Mouse (Mus musculus) midbrain, embryonic 16.5 days (tissue): ENCODE results near the gene Noxa1. TPM values are rescaled to one million over a fixed set of nuclear protein-coding genes. Genes with fewer than 3 reads are reported as not detected.

ENCODE experiments used
- ATAC-seq: fragments of 200-750 bp; cut with Nextera tagmentation; 2 replicates; pipeline ENCODE4 v1.8.0; 2017; ENCODE audit warnings: moderate TSS enrichment
- H3K27ac ChIP-seq: fragments of 300-500 bp; sonication (generic); 2 replicates; pipeline ENCODE4 v1.5.1; 2014; ENCODE audit warnings: mild to moderate bottlenecking, low read length, mixed read lengths
- H3K27me3 ChIP-seq: fragments of 300-500 bp; sonication (generic); 2 replicates; pipeline ENCODE4 v1.6.1; 2014; ENCODE audit warnings: low read depth, low read length, mixed read lengths; ENCODE audit not compliant: control insufficient read depth, insufficient read depth
- H3K36me3 ChIP-seq: fragments of 300-500 bp; sonication (generic); 2 replicates; pipeline ENCODE4 v1.6.1; 2014; ENCODE audit warnings: mild to moderate bottlenecking, low read length, moderate library complexity, mixed read lengths; ENCODE audit not compliant: control insufficient read depth, insufficient read depth
- H3K4me1 ChIP-seq: fragments of 300-500 bp; sonication (generic); 2 replicates; pipeline ENCODE4 v1.6.1; 2014; ENCODE audit warnings: mild to moderate bottlenecking, low read length, mixed read lengths; ENCODE audit not compliant: control insufficient read depth, insufficient read depth
- H3K4me2 ChIP-seq: fragments of 300-500 bp; sonication (generic); 2 replicates; pipeline ENCODE4 v1.6.1; 2014; ENCODE audit warnings: mild to moderate bottlenecking, low read length, mixed read lengths
- H3K4me3 ChIP-seq: fragments of 300-500 bp; sonication (generic); 2 replicates; pipeline ENCODE4 v1.5.1; 2014; ENCODE audit warnings: low read depth, mild to moderate bottlenecking, low read length, moderate library complexity, mixed read lengths
- H3K9ac ChIP-seq: fragments of 300-500 bp; sonication (generic); 2 replicates; pipeline ENCODE4 v1.6.1; 2014; ENCODE audit warnings: low read depth, low read length, mixed read lengths
- H3K9me3 ChIP-seq: fragments of 300-500 bp; sonication (generic); replicated peaks from 2 replicates; pipeline ENCODE4 v1.6.1; 2014; ENCODE audit warnings: mild to moderate bottlenecking, low read length, mixed read lengths; ENCODE audit not compliant: control insufficient read depth, poor library complexity, severe bottlenecking
- WGBS: fragments of 180-500 bp; shearing (Covaris S2); extraction: QIAGEN DNeasy Blood & Tissue Kit; methylation state at CpG from one replicate; pipeline ENCODE4 v1.1.7; 2014; 5-methylcytosine and 5-hydroxymethylcytosine counted together
- microRNA-seq: library from miRNA; unstranded; fragments of <30 nt; microRNA quantifications from one replicate; pipeline ENCODE4, GENCODE M21; 2017
- polyA plus RNA-seq: library from polyadenylated mRNA; unstranded; fragments of >200 nt; fragmentation: Nextera tagmentation; extraction: Ambion mirVana; gene quantifications from 2 replicates; pipeline ENCODE4 v1.2.1, GENCODE M21; 2015

Gene Noxa1
- polyA plus RNA-seq, 1 experiment from 2014 or later: not detected

DNA sequence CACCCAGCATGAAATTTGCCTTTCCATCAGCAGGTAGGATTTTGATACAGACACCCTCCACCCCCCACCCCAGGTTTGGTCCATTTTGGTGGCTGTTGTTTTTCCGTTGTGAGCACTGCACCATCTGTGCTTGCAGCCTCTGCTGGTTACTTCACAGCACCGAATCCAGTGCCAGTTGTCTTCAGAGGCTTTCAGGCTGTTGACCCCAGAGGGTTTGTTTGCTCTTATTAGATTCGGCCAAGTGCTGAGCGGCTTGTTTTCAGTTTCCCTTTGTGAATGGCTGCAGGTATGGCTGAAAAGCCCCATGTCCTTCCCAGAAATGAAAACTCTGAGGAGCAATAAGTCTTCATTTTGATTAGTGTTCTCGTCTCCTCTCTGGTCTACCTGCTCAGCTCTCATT is 54.9 kb downstream of the Noxa1 start:
- WGBS: 85% methylated on average over 5 of the region's 5 CpGs
- H3K4me1 ChIP-seq: no peaks in the 10 kb centered on the region
- no peaks in the 10 kb centered on the region for H3K27me3 ChIP-seq
- H3K9ac ChIP-seq: no peak overlapping the region
- no peak overlapping the region for H3K27ac ChIP-seq
- no peak overlapping the region for H3K4me3 ChIP-seq
- H3K4me2 ChIP-seq: no peak overlapping the region
- H3K36me3 ChIP-seq: no peaks in the 10 kb centered on the region
- H3K9me3 ChIP-seq: no peaks in the 10 kb centered on the region
- no peak for ATAC-seq

Small RNAs within 50 kb of the gene (microRNA-seq; reads per million reads assigned to microRNA genes)
- gene Gm24328: not detected
- gene Mir7664: not detected

Other genes starting within 250 kb of the Noxa1 start
- gene Ehmt1, start 175.5 kb downstream of the Noxa1 start, polyA plus RNA-seq: 90.7 and 104 TPM in 2 replicates
- gene Arrdc1, start 159.9 kb downstream of the Noxa1 start, polyA plus RNA-seq: 40.6 and 43.7 TPM in 2 replicates
- 18.7 and 21.3 TPM in 2 replicates for gene Zmynd19, start 145.4 kb downstream of the Noxa1 start, polyA plus RNA-seq
- 38.3 and 41.9 TPM in 2 replicates for gene Dph7, start 132.7 kb downstream of the Noxa1 start, polyA plus RNA-seq
- 147 and 154 TPM in 2 replicates for gene Mrpl41, start 120.1 kb downstream of the Noxa1 start, polyA plus RNA-seq
- gene Pnpla7, start 119.1 kb downstream of the Noxa1 start, polyA plus RNA-seq: 2.8 and 3.8 TPM in 2 replicates
- 176 and 188 TPM in 2 replicates for gene Nsmf, start 40.8 kb downstream of the Noxa1 start, polyA plus RNA-seq
- gene Entpd8, start 14.8 kb downstream of the Noxa1 start, polyA plus RNA-seq: not detected in 2 replicates
- 13.1 and 15.0 TPM in 2 replicates for gene Nrarp, start 85.6 kb upstream of the Noxa1 start, polyA plus RNA-seq
- gene Tor4a, start 101.7 kb upstream of the Noxa1 start, polyA plus RNA-seq: 1.2 and 1.4 TPM in 2 replicates
- 116 and 117 TPM in 2 replicates for gene Nelfb, start 116.3 kb upstream of the Noxa1 start, polyA plus RNA-seq
- not detected in 2 replicates for gene Stpg3, start 119.5 kb upstream of the Noxa1 start, polyA plus RNA-seq
- gene Fam166a, start 123.6 kb upstream of the Noxa1 start, polyA plus RNA-seq: 0.43 TPM in 1 of 2 replicates, not detected in the other
- 366 and 421 TPM in 2 replicates for gene Tubb4b, start 129.6 kb upstream of the Noxa1 start, polyA plus RNA-seq
- not detected in 2 replicates for gene Slc34a3, start 139.2 kb upstream of the Noxa1 start, polyA plus RNA-seq
- gene Rnf224, start 141.6 kb upstream of the Noxa1 start, polyA plus RNA-seq: not detected in 2 replicates
- 144 and 176 TPM in 2 replicates for gene Rnf208, start 147.1 kb upstream of the Noxa1 start, polyA plus RNA-seq
- gene Cysrt1, start 147.3 kb upstream of the Noxa1 start, polyA plus RNA-seq: 0.25 and 0.48 TPM in 2 replicates
- 4.3 and 4.7 TPM in 2 replicates for gene AL732309.1, start 151.7 kb upstream of the Noxa1 start, polyA plus RNA-seq
- 12.4 and 12.7 TPM in 2 replicates for gene Tmem203, start 160.3 kb upstream of the Noxa1 start, polyA plus RNA-seq
- gene Tprn, start 167.5 kb upstream of the Noxa1 start, polyA plus RNA-seq: 15.6 and 15.9 TPM in 2 replicates
- gene Ssna1, start 177.3 kb upstream of the Noxa1 start, polyA plus RNA-seq: 172 and 175 TPM in 2 replicates
- gene Anapc2, start 177.3 kb upstream of the Noxa1 start, polyA plus RNA-seq: 141 and 144 TPM in 2 replicates
- gene Tmem210, start 193.0 kb upstream of the Noxa1 start, polyA plus RNA-seq: not detected in 2 replicates
- gene Lrrc26, start 194.8 kb upstream of the Noxa1 start, polyA plus RNA-seq: not detected in 2 replicates
- gene Grin1, start 224.0 kb upstream of the Noxa1 start, polyA plus RNA-seq: 44.0 and 52.7 TPM in 2 replicates
- 50.7 and 51.0 TPM in 2 replicates for gene Man1b1, start 237.2 kb upstream of the Noxa1 start, polyA plus RNA-seq